Mouse (Mus musculus): ENCODE measurements around the gene Cdkal1. TPM values are rescaled to one million over a fixed set of nuclear protein-coding genes. Genes with fewer than 3 reads are reported as not detected.

Cdkal1 gene
- total and polyA plus RNA-seq, 3 experiments = 3.9 to 30.3 (median 29.9) TPM

DNA sequence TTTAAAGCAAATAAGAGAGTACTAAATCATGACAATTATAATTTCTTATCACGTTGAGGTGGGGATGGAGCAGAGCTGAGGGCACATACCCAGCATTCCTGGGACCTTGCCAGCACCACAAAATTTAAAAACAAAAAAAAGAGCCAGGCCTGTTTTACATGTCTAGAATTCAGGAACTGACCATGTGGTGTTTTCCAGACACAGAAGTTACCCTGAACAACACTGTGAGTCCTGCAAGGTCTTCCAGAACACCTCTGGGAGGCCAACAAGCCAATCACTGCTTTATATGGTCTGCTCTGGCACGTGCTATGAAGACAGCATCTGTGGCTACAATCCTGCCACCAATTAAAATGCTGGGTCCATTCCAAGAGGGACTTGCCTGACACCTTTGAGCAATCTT, 305.7 kb downstream of the Cdkal1 start:
- Histone ChIP-seq H3K79me2 (replicated peaks; ENCODE audit: control insufficient read depth, insufficient read depth, low read length) (no peaks in the 10 kb centered on the region), H3K4me1 (ENCODE audit: control insufficient read depth, insufficient read depth, low read length) (peaks cover 3% of the 10 kb centered on the region), H3K27me3 (ENCODE audit: control insufficient read depth, insufficient read depth, low read length) (no peaks in the 10 kb centered on the region), H3K9ac (ENCODE audit: low read depth, low read length) (no peak overlapping the region), H3K4me3 (no peak overlapping the region), H3K36me3 (ENCODE audit: control insufficient read depth, insufficient read depth, low read length) (peaks cover 5% of the 10 kb centered on the region), H3K27ac (peak overlapping the region; percentile 56)
- 42% methylated on average over 2 of the region's 2 CpGs for whole genome bisulfite sequencing
- TF ChIP-seq CTCF (IDR thresholded peaks at IDR 0.05) (no peak), EP300 (IDR thresholded peaks at IDR 0.05; ENCODE audit: insufficient read depth, low read depth, low read length) (no peak), POLR2A (IDR thresholded peaks at IDR 0.05; ENCODE audit: insufficient read depth, low read depth, low read length) (no peak)
- intact Hi-C loops (cut with DNase I) = no loop called here
- peak in 1 of 2 experiments; percentile 7 for DNase-seq

DNA sequence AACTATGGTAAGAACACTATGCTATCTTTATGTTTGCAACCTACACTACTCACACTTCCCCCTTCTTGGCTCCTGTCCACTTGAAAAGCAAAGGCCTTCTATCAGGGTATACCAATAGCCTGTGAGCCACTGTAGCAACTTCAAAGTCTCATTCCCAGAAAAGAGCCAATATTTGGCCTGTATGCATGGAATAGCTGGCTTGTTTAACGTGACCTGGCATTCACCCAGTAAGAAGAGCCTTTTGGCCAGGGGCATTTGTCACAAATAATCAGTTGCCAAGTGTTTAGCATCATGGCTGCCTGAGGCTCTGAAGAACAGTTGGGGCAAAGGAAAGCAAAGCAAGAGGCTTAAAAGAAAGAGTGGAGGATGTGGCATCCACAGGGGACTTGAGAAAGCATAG, 317.6 kb downstream of the Cdkal1 start:
- intact Hi-C loops (cut with DNase I) = no loop called here
- TF ChIP-seq EP300 (IDR thresholded peaks at IDR 0.05; ENCODE audit: insufficient read depth, low read depth, low read length) (no peak), CTCF (IDR thresholded peaks at IDR 0.05) (no peak), POLR2A (IDR thresholded peaks at IDR 0.05; ENCODE audit: insufficient read depth, low read depth, low read length) (no peak)
- Histone ChIP-seq H3K79me2 (replicated peaks; ENCODE audit: control insufficient read depth, insufficient read depth, low read length) (no peaks in the 10 kb centered on the region; the same call in 1 of the 2 replicates), H3K9ac (ENCODE audit: low read depth, low read length) (no peak overlapping the region), H3K27me3 (ENCODE audit: control insufficient read depth, insufficient read depth, low read length) (no peaks in the 10 kb centered on the region), H3K4me1 (ENCODE audit: control insufficient read depth, insufficient read depth, low read length) (no peaks in the 10 kb centered on the region), H3K36me3 (ENCODE audit: control insufficient read depth, insufficient read depth, low read length) (no peaks in the 10 kb centered on the region), H3K27ac (no peak overlapping the region), H3K4me3 (no peak overlapping the region)
- 53% methylated on average over 1 of the region's 1 CpGs for WGBS
- no peak for DNase-seq

DNA sequence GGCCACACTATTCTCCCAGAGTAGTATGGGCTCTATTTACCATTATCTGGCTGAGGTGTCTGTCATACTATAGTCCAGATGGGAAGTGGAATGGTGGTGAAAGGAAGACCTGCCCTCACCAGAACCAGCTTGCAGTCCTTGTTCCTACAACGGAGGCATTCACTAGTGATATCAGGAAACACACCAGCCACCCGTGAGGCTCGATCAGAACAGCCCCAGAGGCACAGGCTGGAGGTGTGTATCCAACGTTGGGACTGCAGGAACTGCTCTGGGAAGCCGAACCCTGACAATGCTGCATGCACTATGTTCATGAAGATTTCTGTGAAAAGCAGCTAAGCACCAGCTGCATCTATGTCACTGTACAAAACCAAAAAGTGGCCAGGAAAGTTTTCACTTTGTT, 321.9 kb downstream of the Cdkal1 start:
- H3K4me3 ChIP-seq = no peak overlapping the region
- 39% methylated on average over 5 of the region's 5 CpGs for WGBS
- H3K79me2 ChIP-seq (replicated peaks; ENCODE audit: control insufficient read depth, insufficient read depth, low read length) = no peaks in the 10 kb centered on the region; the same call in 1 of the 2 replicates
- intact Hi-C loops (cut with DNase I) = no loop called here
- no peak for DNase-seq
- TF ChIP-seq EP300 (IDR thresholded peaks at IDR 0.05; ENCODE audit: insufficient read depth, low read depth, low read length) (no peak), CTCF (IDR thresholded peaks at IDR 0.05) (no peak), POLR2A (IDR thresholded peaks at IDR 0.05; ENCODE audit: insufficient read depth, low read depth, low read length) (no peak)
- H3K36me3 ChIP-seq (ENCODE audit: control insufficient read depth, insufficient read depth, low read length) = no peaks in the 10 kb centered on the region
- no peaks in the 10 kb centered on the region for H3K27me3 ChIP-seq (ENCODE audit: control insufficient read depth, insufficient read depth, low read length)
- H3K27ac ChIP-seq = no peak overlapping the region
- H3K9ac ChIP-seq (ENCODE audit: low read depth, low read length) = no peak overlapping the region
- H3K4me1 ChIP-seq (ENCODE audit: control insufficient read depth, insufficient read depth, low read length) = no peaks in the 10 kb centered on the region

DNA sequence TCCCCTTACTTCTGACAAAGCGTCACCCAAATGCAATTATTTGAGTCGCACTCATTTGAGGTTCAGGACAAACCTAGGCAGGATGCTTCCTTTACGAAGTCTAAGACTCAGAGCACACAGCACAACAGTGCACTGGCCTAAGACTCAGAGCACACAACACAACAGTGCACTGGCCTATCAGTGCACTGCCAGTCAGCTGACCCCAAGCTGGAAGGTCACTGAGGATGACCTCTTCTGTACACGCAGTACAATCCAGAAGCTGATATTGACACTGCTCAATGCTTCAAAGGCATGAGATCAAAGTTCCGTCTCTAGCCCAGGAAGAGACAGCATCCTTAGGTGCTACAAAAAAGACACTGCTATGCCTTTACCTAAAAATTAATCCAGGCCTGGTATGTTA, 327.1 kb downstream of the Cdkal1 start:
- DNase-seq = no peak
- Histone ChIP-seq H3K27me3 (ENCODE audit: control insufficient read depth, insufficient read depth, low read length) (no peaks in the 10 kb centered on the region), H3K36me3 (ENCODE audit: control insufficient read depth, insufficient read depth, low read length) (no peaks in the 10 kb centered on the region), H3K79me2 (replicated peaks; ENCODE audit: control insufficient read depth, insufficient read depth, low read length) (no peaks in the 10 kb centered on the region), H3K9ac (ENCODE audit: low read depth, low read length) (no peak overlapping the region), H3K4me3 (no peak overlapping the region), H3K27ac (no peak overlapping the region), H3K4me1 (ENCODE audit: control insufficient read depth, insufficient read depth, low read length) (no peaks in the 10 kb centered on the region)
- WGBS = 87% methylated on average over 5 of the region's 5 CpGs
- intact Hi-C loops (cut with DNase I) = no loop called here
- TF ChIP-seq EP300 (IDR thresholded peaks at IDR 0.05; ENCODE audit: insufficient read depth, low read depth, low read length) (no peak), POLR2A (IDR thresholded peaks at IDR 0.05; ENCODE audit: insufficient read depth, low read depth, low read length) (no peak), CTCF (IDR thresholded peaks at IDR 0.05) (no peak)

DNA sequence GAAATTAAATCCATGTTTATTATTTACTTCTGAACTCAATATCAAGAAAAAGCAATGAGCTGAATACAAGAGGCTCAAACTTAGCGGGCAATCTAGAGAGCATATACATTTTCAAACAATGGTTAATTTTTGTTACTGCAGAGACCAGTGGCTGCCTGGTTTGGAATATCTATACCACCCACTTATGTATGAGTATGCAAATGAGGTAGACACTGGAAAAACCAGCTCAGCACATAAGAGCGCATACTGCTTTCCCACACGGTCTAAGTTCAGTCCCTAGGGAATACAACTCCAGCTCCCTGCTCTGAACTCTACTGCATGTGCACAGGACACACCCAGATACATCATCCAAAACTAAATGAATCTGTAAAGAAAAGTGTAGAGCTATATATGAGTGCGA, 334.2 kb downstream of the Cdkal1 start:
- Histone ChIP-seq H3K9ac (ENCODE audit: low read depth, low read length) (no peak overlapping the region), H3K79me2 (replicated peaks; ENCODE audit: control insufficient read depth, insufficient read depth, low read length) (no peaks in the 10 kb centered on the region), H3K27ac (no peak overlapping the region), H3K27me3 (ENCODE audit: control insufficient read depth, insufficient read depth, low read length) (no peaks in the 10 kb centered on the region), H3K4me3 (no peak overlapping the region), H3K4me1 (ENCODE audit: control insufficient read depth, insufficient read depth, low read length) (no peaks in the 10 kb centered on the region), H3K36me3 (ENCODE audit: control insufficient read depth, insufficient read depth, low read length) (no peaks in the 10 kb centered on the region)
- WGBS = 83% methylated on average over 4 of the region's 4 CpGs
- intact Hi-C loops (cut with DNase I) = no loop called here
- TF ChIP-seq POLR2A (IDR thresholded peaks at IDR 0.05; ENCODE audit: insufficient read depth, low read depth, low read length) = no peak
- TF ChIP-seq EP300 (IDR thresholded peaks at IDR 0.05; ENCODE audit: insufficient read depth, low read depth, low read length) = no peak
- no peak for DNase-seq

DNA sequence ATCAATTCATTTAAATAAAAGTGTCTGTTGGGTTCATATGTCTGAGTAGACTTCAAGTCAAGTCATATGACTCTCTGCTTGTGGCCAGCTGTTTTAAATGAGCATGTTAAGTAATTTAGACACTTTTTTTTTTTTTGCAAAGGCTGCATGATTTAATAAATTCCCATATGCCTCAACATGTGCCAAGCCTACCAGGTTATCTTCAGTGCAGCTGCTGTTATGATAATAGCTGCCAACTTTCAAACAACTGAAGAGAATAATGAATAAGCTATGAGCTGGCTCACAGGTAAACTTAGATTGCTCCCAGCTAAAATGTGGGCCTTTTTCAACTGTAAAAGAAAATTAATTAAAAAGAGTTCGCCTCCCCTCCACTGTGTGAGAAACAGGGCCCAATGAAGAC, 341.4 kb downstream of the Cdkal1 start:
- H3K27ac ChIP-seq = no peak overlapping the region
- no peaks in the 10 kb centered on the region for H3K4me1 ChIP-seq (ENCODE audit: control insufficient read depth, insufficient read depth, low read length)
- H3K9ac ChIP-seq (ENCODE audit: low read depth, low read length) = no peak overlapping the region
- intact Hi-C loops (cut with DNase I) = no loop called here
- WGBS = 85% methylated on average over 1 of the region's 1 CpGs
- DNase-seq = no peak
- no peaks in the 10 kb centered on the region for H3K27me3 ChIP-seq (ENCODE audit: control insufficient read depth, insufficient read depth, low read length)
- no peak overlapping the region for H3K4me3 ChIP-seq
- TF ChIP-seq EP300 (IDR thresholded peaks at IDR 0.05; ENCODE audit: insufficient read depth, low read depth, low read length) (no peak), CTCF (IDR thresholded peaks at IDR 0.05) (no peak), POLR2A (IDR thresholded peaks at IDR 0.05; ENCODE audit: insufficient read depth, low read depth, low read length) (no peak)
- no peaks in the 10 kb centered on the region for H3K36me3 ChIP-seq (ENCODE audit: control insufficient read depth, insufficient read depth, low read length)
- H3K79me2 ChIP-seq (replicated peaks; ENCODE audit: control insufficient read depth, insufficient read depth, low read length) = no peaks in the 10 kb centered on the region
